Mouse (Mus musculus): ENCODE results near the gene Vps9d1. TPM values are rescaled to one million over a fixed set of nuclear protein-coding genes. Genes with fewer than 3 reads are reported as not detected.

The Vps9d1 gene
- polyA plus RNA-seq, 1 experiment from 2014 or later, result 25.9 TPM

- peaks cover 62% of the 10 kb centered on the region for H3K36me3 ChIP-seq (ENCODE audit: control insufficient read depth, insufficient read depth, low read length)
- H3K9ac ChIP-seq (ENCODE audit: low read depth, low read length), result no peak overlapping the region
- no peak overlapping the region for H3K4me3 ChIP-seq (ENCODE audit: low read length)
- H3K4me1 ChIP-seq (ENCODE audit: control insufficient read depth, insufficient read depth, low read length), result no peaks in the 10 kb centered on the region
- no peak overlapping the region for H3K4me2 ChIP-seq (replicated peaks; ENCODE audit: low read depth, low read length)
- no peak overlapping the region for H3K27ac ChIP-seq (ENCODE audit: low read depth, low read length)
- 89% methylated on average over 12 of the region's 12 CpGs for WGBS
- no peak for ATAC-seq (ENCODE audit: low FRiP score, low TSS enrichment)
- H3K9me3 ChIP-seq (ENCODE audit: control insufficient read depth, low read length), result no peaks in the 10 kb centered on the region
- no peaks in the 10 kb centered on the region for H3K27me3 ChIP-seq (ENCODE audit: control insufficient read depth, insufficient read depth, low read length)
Observed at GRCm38 (mm10) chr8:123245543-123245942, 8.6 kb downstream of the Vps9d1 start.

GRCm38 (mm10) chr8:123244382-123244781, 9.8 kb downstream of the Vps9d1 start:
- H3K9ac ChIP-seq (ENCODE audit: low read depth, low read length), result no peak overlapping the region
- H3K9me3 ChIP-seq (ENCODE audit: control insufficient read depth, low read length), result no peaks in the 10 kb centered on the region
- no peak overlapping the region for H3K27ac ChIP-seq (ENCODE audit: low read depth, low read length)
- H3K4me3 ChIP-seq (ENCODE audit: low read length), result no peak overlapping the region
- no peaks in the 10 kb centered on the region for H3K4me1 ChIP-seq (ENCODE audit: control insufficient read depth, insufficient read depth, low read length)
- peaks cover 54% of the 10 kb centered on the region for H3K36me3 ChIP-seq (ENCODE audit: control insufficient read depth, insufficient read depth, low read length)
- H3K4me2 ChIP-seq (replicated peaks; ENCODE audit: low read depth, low read length), result no peak overlapping the region
- H3K27me3 ChIP-seq (ENCODE audit: control insufficient read depth, insufficient read depth, low read length), result no peaks in the 10 kb centered on the region
- 95% methylated on average over 4 of the region's 4 CpGs for WGBS
- ATAC-seq (ENCODE audit: low FRiP score, low TSS enrichment), result no peak

DNA sequence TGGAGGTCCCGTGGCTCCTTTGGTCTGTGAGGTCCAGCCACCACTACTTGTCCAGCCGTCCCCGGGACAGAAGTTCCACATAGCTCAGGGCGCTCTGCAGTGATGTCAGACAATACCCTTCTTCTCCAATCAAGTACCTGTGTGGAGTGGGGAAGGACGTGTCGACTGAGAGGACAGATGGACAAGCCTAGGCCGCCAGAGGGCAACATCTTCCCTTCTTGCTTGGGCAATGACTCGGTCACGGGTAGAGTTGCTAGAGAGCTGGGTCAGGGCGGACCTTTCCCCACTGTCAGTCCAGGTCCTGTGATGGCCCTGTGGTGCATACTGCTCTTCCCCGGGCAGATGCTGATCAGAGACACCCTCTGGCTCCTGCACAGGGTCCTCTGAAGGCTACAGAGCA, 11.1 kb downstream of the Vps9d1 start:
- peak; percentile 53 for ATAC-seq (ENCODE audit: low FRiP score, low TSS enrichment)
- Histone ChIP-seq H3K27me3 (ENCODE audit: control insufficient read depth, insufficient read depth, low read length) (no peaks in the 10 kb centered on the region), H3K9ac (ENCODE audit: low read depth, low read length) (no peak overlapping the region), H3K27ac (ENCODE audit: low read depth, low read length) (no peak overlapping the region), H3K4me3 (ENCODE audit: low read length) (no peak overlapping the region), H3K36me3 (ENCODE audit: control insufficient read depth, insufficient read depth, low read length) (peaks cover 40% of the 10 kb centered on the region), H3K4me1 (ENCODE audit: control insufficient read depth, insufficient read depth, low read length) (no peaks in the 10 kb centered on the region), H3K4me2 (replicated peaks; ENCODE audit: low read depth, low read length) (no peak overlapping the region), H3K9me3 (ENCODE audit: control insufficient read depth, low read length) (no peaks in the 10 kb centered on the region)
- WGBS, result 70% methylated on average over 11 of the region's 11 CpGs

DNA sequence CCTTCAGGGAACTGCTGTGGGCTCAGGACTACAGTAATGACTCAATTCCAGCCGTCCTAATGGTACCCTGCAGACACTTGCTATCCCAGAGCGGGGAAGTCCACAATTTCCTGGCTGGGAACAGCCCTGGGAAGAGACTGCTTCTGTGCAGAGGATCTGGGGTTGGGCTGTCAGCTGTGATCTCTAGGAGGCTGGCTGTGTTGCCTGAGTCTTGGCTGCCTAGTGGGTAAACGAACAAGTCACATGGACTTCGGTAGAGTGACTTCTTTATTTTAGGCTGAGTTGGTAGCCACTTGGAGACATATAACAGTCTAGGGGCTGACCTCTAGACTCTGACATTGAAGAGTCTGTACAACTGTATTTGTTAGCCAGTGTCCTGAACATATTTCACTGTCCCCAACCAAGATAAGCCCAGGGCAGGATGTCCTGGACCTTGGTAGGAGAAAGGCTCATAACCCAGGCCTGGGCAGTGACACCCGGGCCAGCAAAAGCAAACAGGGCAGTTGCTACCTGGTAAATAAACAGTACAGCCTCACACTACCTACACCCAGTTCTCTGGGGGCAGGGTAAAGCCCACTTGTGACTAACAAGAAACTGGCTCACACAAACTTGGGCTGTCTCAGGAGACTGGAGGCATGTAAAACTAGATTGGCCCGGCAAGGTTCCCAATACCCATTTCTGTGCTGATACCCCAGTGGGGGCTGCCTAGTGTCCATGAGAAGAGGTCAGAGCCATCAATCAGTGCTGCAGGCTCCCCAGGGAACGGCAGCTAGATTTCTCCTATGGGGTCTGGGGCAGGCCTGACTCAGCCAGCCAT, 11.8 kb downstream of the Vps9d1 start:
- Histone ChIP-seq H3K9me3 (ENCODE audit: control insufficient read depth, low read length) (no peaks in the 10 kb centered on the region), H3K4me1 (ENCODE audit: control insufficient read depth, insufficient read depth, low read length) (no peaks in the 10 kb centered on the region), H3K9ac (ENCODE audit: low read depth, low read length) (no peak overlapping the region), H3K27ac (ENCODE audit: low read depth, low read length) (no peak overlapping the region), H3K4me2 (replicated peaks; ENCODE audit: low read depth, low read length) (no peak overlapping the region), H3K27me3 (ENCODE audit: control insufficient read depth, insufficient read depth, low read length) (no peaks in the 10 kb centered on the region), H3K4me3 (ENCODE audit: low read length) (no peak overlapping the region), H3K36me3 (ENCODE audit: control insufficient read depth, insufficient read depth, low read length) (peaks cover 33% of the 10 kb centered on the region)
- ATAC-seq (ENCODE audit: low FRiP score, low TSS enrichment), result no peak
- WGBS, result 78% methylated on average over 7 of the region's 7 CpGs

GRCm38 (mm10) chr8:123239398-123239797, 14.8 kb downstream of the Vps9d1 start:
- no peak for ATAC-seq (ENCODE audit: low FRiP score, low TSS enrichment)
- Histone ChIP-seq H3K4me2 (replicated peaks; ENCODE audit: low read depth, low read length) (no peak overlapping the region), H3K9me3 (ENCODE audit: control insufficient read depth, low read length) (no peaks in the 10 kb centered on the region), H3K27me3 (ENCODE audit: control insufficient read depth, insufficient read depth, low read length) (peaks cover 8% of the 10 kb centered on the region), H3K36me3 (ENCODE audit: control insufficient read depth, insufficient read depth, low read length) (peaks cover 8% of the 10 kb centered on the region; the same call in 1 of the 2 replicates), H3K27ac (ENCODE audit: low read depth, low read length) (no peak overlapping the region), H3K9ac (ENCODE audit: low read depth, low read length) (no peak overlapping the region), H3K4me1 (ENCODE audit: control insufficient read depth, insufficient read depth, low read length) (peaks cover 13% of the 10 kb centered on the region), H3K4me3 (ENCODE audit: low read length) (no peak overlapping the region)
- WGBS, result 90% methylated on average over 10 of the region's 10 CpGs

DNA sequence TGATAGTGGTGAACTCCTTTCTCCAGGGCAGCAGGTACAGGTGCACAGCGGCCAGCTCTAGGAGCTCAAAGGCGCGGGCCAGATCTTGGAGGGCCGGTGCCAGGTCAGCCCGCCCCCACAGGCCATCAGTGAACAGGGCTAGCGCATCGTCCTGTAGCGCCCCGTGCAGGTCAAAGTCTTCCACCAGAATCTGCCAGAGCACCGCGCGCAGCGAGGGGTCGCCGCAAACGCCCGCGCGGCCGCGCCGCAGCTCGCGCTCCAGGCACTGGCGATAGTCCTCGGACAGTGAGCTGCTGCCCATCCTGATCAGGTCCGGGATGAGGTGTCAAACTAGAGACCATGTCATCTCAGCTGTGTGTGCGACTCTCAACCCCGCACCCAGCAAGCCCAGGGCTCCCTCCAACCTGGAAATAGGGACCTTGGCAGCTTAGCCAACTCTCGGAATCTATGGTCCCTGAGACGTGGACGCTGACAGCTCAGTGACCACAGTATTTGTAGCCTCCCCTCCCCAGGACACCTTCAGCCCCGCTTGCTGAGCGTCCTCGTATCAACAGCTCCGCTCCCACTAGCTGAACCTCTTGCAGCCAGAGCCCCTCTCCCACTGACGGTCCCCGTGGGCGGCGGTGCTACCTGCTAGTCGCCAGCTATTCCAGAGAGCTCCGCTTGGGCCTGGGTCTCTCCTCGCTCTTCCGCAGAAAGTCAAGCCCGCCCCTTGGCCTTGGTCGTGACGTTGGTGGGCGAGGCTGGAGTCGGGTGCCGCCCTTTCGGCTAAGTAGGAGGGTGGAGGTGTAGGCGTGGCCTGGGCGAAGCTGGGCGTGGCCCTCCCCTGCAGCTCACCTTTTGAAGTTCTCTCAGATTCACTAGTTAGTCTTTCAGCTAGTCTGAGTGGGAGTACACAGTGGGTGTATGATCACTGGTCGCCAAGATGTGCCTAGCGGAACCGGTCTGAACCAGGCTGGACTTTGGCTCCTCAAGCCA, 18.3 kb downstream of the Vps9d1 start, which contains the start of gene Spata2l:
Gene Spata2l (minus strand): TSS at position 714 of the 978 bp plus-strand sequence.
- Histone ChIP-seq H3K27me3 (ENCODE audit: control insufficient read depth, insufficient read depth, low read length) (peaks cover 13% of the 10 kb centered on the region), H3K27ac (ENCODE audit: low read depth, low read length) (no peak within 1 kb of the TSS), H3K4me3 (ENCODE audit: low read length) (peak within 1 kb of the TSS; percentile 59), H3K9ac (ENCODE audit: low read depth, low read length) (peak within 1 kb of the TSS; percentile 46), H3K9me3 (ENCODE audit: control insufficient read depth, low read length) (no peaks in the 10 kb centered on the region), H3K4me2 (replicated peaks; ENCODE audit: low read depth, low read length) (peak within 1 kb of the TSS; percentile 93), H3K4me1 (ENCODE audit: control insufficient read depth, insufficient read depth, low read length) (peaks cover 13% of the 10 kb centered on the region), H3K36me3 (ENCODE audit: control insufficient read depth, insufficient read depth, low read length) (no peaks in the 10 kb centered on the region)
- 1% methylated on average over 57 of the region's 57 CpGs for WGBS
- peak; percentile 90 for ATAC-seq (ENCODE audit: low FRiP score, low TSS enrichment)

DNA sequence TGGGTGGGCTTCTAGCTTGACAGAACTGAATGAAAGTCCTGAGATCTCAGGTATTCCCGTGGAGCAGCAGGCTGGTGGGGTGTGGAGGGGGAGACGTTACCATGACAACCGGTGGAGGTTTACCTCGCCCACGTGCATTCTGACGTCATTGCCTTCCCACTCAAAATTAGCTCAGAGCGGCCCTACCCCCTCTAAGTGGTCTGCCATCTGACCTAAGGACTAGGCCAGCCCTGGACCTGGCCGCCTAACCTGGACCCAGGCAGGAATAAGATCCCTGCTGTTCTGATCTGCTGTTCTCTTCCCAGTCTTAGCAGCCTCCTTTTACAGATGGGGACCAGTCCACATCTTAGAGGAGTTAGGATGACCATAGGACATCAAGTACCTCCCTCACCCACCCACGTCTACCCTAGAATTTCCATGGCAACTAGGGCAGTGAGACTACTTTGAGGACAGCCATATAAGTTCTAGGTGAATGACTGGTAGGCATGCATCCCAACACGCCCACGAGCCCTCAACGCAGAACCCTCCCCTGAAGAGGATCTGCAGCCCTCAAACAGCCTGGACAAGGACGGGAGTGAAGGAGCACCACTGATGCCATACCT, 19.1 kb downstream of the Vps9d1 start:
- 19% methylated on average over 13 of the region's 13 CpGs for WGBS
- Histone ChIP-seq H3K9ac (ENCODE audit: low read depth, low read length) (peak overlapping the region; percentile 46; the same call in 1 of the 2 replicates), H3K4me3 (ENCODE audit: low read length) (peak overlapping the region; percentile 59), H3K4me2 (replicated peaks; ENCODE audit: low read depth, low read length) (peak overlapping the region; percentile 93), H3K27me3 (ENCODE audit: control insufficient read depth, insufficient read depth, low read length) (peaks cover 13% of the 10 kb centered on the region), H3K9me3 (ENCODE audit: control insufficient read depth, low read length) (no peaks in the 10 kb centered on the region), H3K36me3 (ENCODE audit: control insufficient read depth, insufficient read depth, low read length) (no peaks in the 10 kb centered on the region), H3K27ac (ENCODE audit: low read depth, low read length) (no peak overlapping the region), H3K4me1 (ENCODE audit: control insufficient read depth, insufficient read depth, low read length) (peaks cover 13% of the 10 kb centered on the region)
- ATAC-seq (ENCODE audit: low FRiP score, low TSS enrichment), result 0 out of 2 replicates have a peak, but pooled peaks have one; percentile 6

DNA sequence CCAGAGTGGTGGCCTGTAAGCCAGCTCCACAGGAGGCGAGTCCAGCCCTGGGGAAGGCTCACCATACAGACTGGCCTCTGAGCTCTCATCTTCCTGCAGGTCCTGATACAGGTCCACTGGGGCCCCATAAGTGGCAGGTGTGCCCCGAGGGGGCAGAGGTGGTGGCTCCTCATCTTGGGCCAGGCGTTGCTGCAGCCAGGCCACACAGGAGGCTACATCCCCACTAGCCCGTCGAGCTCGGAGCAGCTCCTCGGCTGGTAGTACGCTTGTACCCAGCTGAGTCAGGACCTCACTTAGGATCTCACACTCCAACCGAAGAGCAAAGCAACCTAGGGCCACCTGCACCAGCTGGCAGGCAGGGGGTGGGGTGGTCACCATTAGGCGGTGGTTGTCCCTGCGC, 20.4 kb downstream of the Vps9d1 start:
- no peaks in the 10 kb centered on the region for H3K9me3 ChIP-seq (ENCODE audit: control insufficient read depth, low read length)
- H3K27me3 ChIP-seq (ENCODE audit: control insufficient read depth, insufficient read depth, low read length), result peaks cover 13% of the 10 kb centered on the region
- no peak overlapping the region for H3K27ac ChIP-seq (ENCODE audit: low read depth, low read length)
- no peak overlapping the region for H3K4me3 ChIP-seq (ENCODE audit: low read length)
- H3K4me1 ChIP-seq (ENCODE audit: control insufficient read depth, insufficient read depth, low read length), result peaks cover 13% of the 10 kb centered on the region
- ATAC-seq (ENCODE audit: low FRiP score, low TSS enrichment), result no peak
- peaks cover 4% of the 10 kb centered on the region; the same call in 1 of the 2 replicates for H3K36me3 ChIP-seq (ENCODE audit: control insufficient read depth, insufficient read depth, low read length)
- no peak overlapping the region for H3K4me2 ChIP-seq (replicated peaks; ENCODE audit: low read depth, low read length)
- 76% methylated on average over 11 of the region's 11 CpGs for WGBS
- no peak overlapping the region for H3K9ac ChIP-seq (ENCODE audit: low read depth, low read length)

All from kidney, embryonic 14.5 days (tissue).